8 mouse cellular contexts compared by ENCODE assay signal in genomic region chr7:38019369-38019749, GRCm38 (mm10). TPM values are rescaled to one million over a fixed set of nuclear protein-coding genes. Genes with fewer than 3 reads are reported as not detected.
DNase-seq lines count a peak whose midpoint lies in the region; ATAC-seq and TF ChIP-seq lines count a peak whose summit lies in the region.

No protein-coding gene starts in this region.

- TF ChIP-seq CTCF in Patski (IDR thresholded peaks at IDR 0.05), result no peak
- TF ChIP-seq CTCF in lung, postnatal 0 days (IDR thresholded peaks at IDR 0.05), result no peak

- H3K36me3 ChIP-seq in hindbrain, embryonic 11.5 days (ENCODE audit: control insufficient read depth, insufficient read depth, low read length), result no peaks in the 10 kb centered on the region
- no peaks in the 10 kb centered on the region for H3K36me3 ChIP-seq in lung, postnatal 0 days (ENCODE audit: insufficient read depth, low read length)

- peak overlapping the region; percentile 88 for H3K9ac ChIP-seq in hindbrain, embryonic 11.5 days (ENCODE audit: low read depth, low read length)
- H3K9ac ChIP-seq in lung, postnatal 0 days (replicated peaks; ENCODE audit: low read depth), result peak overlapping the region; percentile 71

- POLR2A ChIA-PET in Patski (lab: Charles Lee), result interaction anchor here (0.6 to 1.2 kb wide), 2 partner anchors 9 to 41 kb away, joined by 4 read pairs; no protein-coding TSS in a partner anchor

- peak; percentile 90 for ATAC-seq in Patski
- ATAC-seq in hindbrain, embryonic 11.5 days (ENCODE audit: low FRiP score), result peak; percentile 95
- ATAC-seq in lung, postnatal 0 days, result peak; percentile 96

- no peaks in the 10 kb centered on the region for H3K9me3 ChIP-seq in hindbrain, embryonic 11.5 days (ENCODE audit: control insufficient read depth, low read length)
- no peaks in the 10 kb centered on the region for H3K9me3 ChIP-seq in lung, postnatal 0 days (ENCODE audit: low read length)

- no peak for DNase-seq in Patski (ENCODE audit: low read depth, low spot score)
- DNase-seq in cerebellum, adult 9-11 months, result peak; percentile 92
- DNase-seq in frontal cortex, adult 2 months (ENCODE audit: extremely low spot score in 1 of 2, low spot score in 1 of 2), result peak; percentile 64 to 91
- DNase-seq in hindbrain, embryonic 11.5 days (ENCODE audit: low spot score), result peak; percentile 97
- peak; percentile 89 for DNase-seq in layer of hippocampus, adult 9-11 months
- DNase-seq in lung, postnatal 0 days (ENCODE audit: low spot score), result peak; percentile 91
- DNase-seq in ovary, postnatal 36 days (ENCODE audit: low spot score), result peak; percentile 92
- peak; percentile 97 for DNase-seq in thymus, postnatal 14 days

- H3K27ac ChIP-seq in hindbrain, embryonic 11.5 days (ENCODE audit: low read depth, low read length), result peak overlapping the region; percentile 85
- H3K27ac ChIP-seq in lung, postnatal 0 days (ENCODE audit: low read length), result peak overlapping the region; percentile 96

- in situ Hi-C loops in Patski (cut with MboI; ENCODE audit: low pct_unique_long_range_greater_than_20kb), result no loop called here

- H3K4me2 ChIP-seq in hindbrain, embryonic 11.5 days (replicated peaks; ENCODE audit: low read depth, low read length), result peak overlapping the region; percentile 72
- peak overlapping the region; percentile 79 for H3K4me2 ChIP-seq in lung, postnatal 0 days (replicated peaks; ENCODE audit: low read depth, low read length)

- under 1% methylated on average over 38 of the region's 49 CpGs for WGBS in hindbrain, embryonic 11.5 days
- under 1% methylated on average over 38 of the region's 49 CpGs for WGBS in lung, postnatal 0 days

- no peaks in the 10 kb centered on the region for H3K4me1 ChIP-seq in hindbrain, embryonic 11.5 days (replicated peaks; ENCODE audit: control insufficient read depth, insufficient read depth, low read length)
- H3K4me1 ChIP-seq in lung, postnatal 0 days (ENCODE audit: insufficient read depth, low read depth, low read length), result no peaks in the 10 kb centered on the region

- H3K27me3 ChIP-seq in Patski, result peaks cover 13% of the 10 kb centered on the region
- no peaks in the 10 kb centered on the region for H3K27me3 ChIP-seq in hindbrain, embryonic 11.5 days (ENCODE audit: control insufficient read depth, insufficient read depth, low read length)
- no peaks in the 10 kb centered on the region for H3K27me3 ChIP-seq in lung, postnatal 0 days (replicated peaks; ENCODE audit: insufficient read depth, low read length)

- H3K4me3 ChIP-seq in hindbrain, embryonic 11.5 days (ENCODE audit: low read depth, low read length), result peak overlapping the region; percentile 90
- H3K4me3 ChIP-seq in lung, postnatal 0 days (ENCODE audit: low read depth, low read length), result peak overlapping the region; percentile 89

- CTCF ChIA-PET in Patski (lab: Charles Lee), result interaction anchor here (1.2 to 1.9 kb wide), 4 partner anchors 14 to 50 kb away, joined by 3 to 4 read pairs (median 3); no protein-coding TSS in a partner anchor

- TF ChIP-seq EP300 in lung, postnatal 0 days (IDR thresholded peaks at IDR 0.05), result no peak

RNA-seq across cellular contexts. Expression of gene Uri1, which starts 4.0 kb away (rescaled TPM):
- 46.6 TPM for polyA plus RNA-seq in Patski (2021)
- polyA plus RNA-seq in frontal cortex, adult 2 months (2012; rRNA removed), result 35.5 and 39.9 TPM in 2 replicates
- polyA plus RNA-seq in hindbrain, embryonic 11.5 days (2014; fragmentation: Nextera tagmentation; extraction: Ambion mirVana), result 34.7 and 40.2 TPM in 2 replicates
- 32.8 and 33.9 TPM in 2 replicates for polyA plus RNA-seq in lung, postnatal 0 days (2015; fragmentation: Nextera tagmentation; extraction: Ambion mirVana)
